Mouse (Mus musculus) E14TG2a.4 (cell line): ENCODE results near the gene Dennd2d.

Experiments used
- H3K27me3 ChIP-seq: 2 replicates; pipeline ENCODE4 v1.6.1; 2014; ENCODE audit warnings: low read length, control low read depth; ENCODE audit not compliant: insufficient read depth
- H3K36me3 ChIP-seq: 2 replicates; pipeline ENCODE4 v1.6.1; 2014; ENCODE audit warnings: low read length, control low read depth; ENCODE audit not compliant: insufficient read depth
- H3K4me1 ChIP-seq: replicated peaks from 2 replicates; pipeline ENCODE4 v1.6.1; 2014; ENCODE audit warnings: low read depth, low read length, control low read depth
- H3K4me3 ChIP-seq: replicated peaks from 2 replicates; pipeline ENCODE4 v1.5.1; 2014; ENCODE audit warnings: mild to moderate bottlenecking, low read length
- H3K9me3 ChIP-seq: 2 replicates; pipeline ENCODE4 v1.6.1; 2014; ENCODE audit warnings: low read length, control low read depth
- CTCF ChIP-seq: conservative IDR thresholded peaks from 2 replicates; pipeline ENCODE4 v1.5.1; 2014; ENCODE audit warnings: low read length
- NANOG ChIP-seq: IDR thresholded peaks from 2 replicates; pipeline ENCODE4 v1.6.1; 2014; ENCODE audit warnings: borderline replicate concordance, low read length, mixed read lengths
- POU5F1 ChIP-seq: IDR thresholded peaks from 2 replicates; pipeline ENCODE4 v1.6.1; 2014; ENCODE audit warnings: low read length, borderline replicate concordance

Dennd2d gene

DNA sequence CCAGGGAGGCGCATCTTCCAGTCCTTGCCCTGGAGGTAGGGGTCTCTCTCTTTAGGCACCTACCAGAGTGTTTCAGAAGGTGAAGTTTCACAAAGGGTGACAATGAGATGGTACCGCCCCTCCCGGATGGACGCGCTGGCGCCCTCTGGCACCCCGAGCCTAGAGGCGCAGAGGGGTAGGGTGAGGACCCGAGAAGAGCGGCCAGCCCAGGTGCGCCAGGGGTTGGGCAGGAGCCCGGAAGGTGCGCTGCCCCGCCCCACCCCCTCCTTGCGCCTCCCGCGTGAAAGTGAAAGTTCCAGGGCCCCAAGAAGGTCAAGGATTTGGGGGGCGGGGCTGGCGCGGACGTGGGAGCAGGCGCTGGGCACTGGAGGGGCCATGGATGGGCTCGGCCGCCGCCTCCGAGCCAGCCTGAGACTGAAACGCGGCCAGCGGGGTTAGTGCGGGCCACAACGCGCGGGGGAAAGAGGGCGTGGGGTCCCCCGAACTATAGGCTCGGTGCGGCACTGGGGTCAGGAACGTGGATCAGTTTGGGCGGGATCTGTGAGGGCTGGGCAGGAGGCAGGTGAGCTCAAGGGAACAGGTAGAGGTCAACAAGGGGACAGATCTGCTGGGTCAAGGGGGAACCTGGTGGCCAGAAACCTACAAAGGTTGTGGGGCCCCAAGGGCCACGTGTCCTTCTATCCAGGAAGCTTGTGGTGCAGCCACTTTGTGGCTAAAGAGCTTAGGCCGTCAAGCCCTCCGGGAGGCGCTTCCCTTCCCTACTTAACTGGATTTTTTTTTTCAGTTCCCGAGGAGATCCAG, at the start of gene Dennd2d:
Dennd2d (plus strand) TSS at position 125 of the 801 bp plus-strand sequence.
- Histone ChIP-seq H3K27me3 (peaks cover 56% of the 10 kb centered on the region), H3K4me1 (peaks cover 7% of the 10 kb centered on the region; the same call in 1 of the 2 replicates), H3K36me3 (no peaks in the 10 kb centered on the region), H3K4me3 (peak within 1 kb of the TSS; percentile 80), H3K9me3 (no peaks in the 10 kb centered on the region)
- no peak for TF ChIP-seq POU5F1
- no peak for TF ChIP-seq CTCF
- TF ChIP-seq NANOG, result no peak

DNA sequence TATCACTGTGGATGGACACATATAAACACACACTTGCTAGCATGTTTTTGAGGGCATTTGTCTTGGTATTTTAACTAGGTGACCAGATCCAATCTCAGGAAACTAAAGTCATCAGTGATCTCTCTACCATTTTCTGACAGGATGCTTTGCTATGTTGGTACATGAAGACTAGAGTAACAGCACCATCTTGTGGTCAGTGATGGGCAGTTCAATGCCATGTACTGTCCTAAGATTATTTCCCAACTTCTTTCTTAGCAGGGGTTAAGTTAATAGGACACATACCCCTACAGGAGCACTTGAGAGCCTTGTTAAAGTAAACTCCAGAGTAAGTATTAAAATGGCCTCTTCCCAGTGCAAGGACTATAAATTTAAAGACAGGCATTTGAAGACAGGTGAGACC, 33.6 kb upstream of the Dennd2d start:
- Histone ChIP-seq H3K27me3 (no peaks in the 10 kb centered on the region), H3K4me1 (no peaks in the 10 kb centered on the region), H3K36me3 (no peaks in the 10 kb centered on the region), H3K9me3 (no peaks in the 10 kb centered on the region), H3K4me3 (no peak overlapping the region)
- no peak for TF ChIP-seq NANOG
- peak; percentile 81 for TF ChIP-seq CTCF
- TF ChIP-seq POU5F1, result no peak

DNA sequence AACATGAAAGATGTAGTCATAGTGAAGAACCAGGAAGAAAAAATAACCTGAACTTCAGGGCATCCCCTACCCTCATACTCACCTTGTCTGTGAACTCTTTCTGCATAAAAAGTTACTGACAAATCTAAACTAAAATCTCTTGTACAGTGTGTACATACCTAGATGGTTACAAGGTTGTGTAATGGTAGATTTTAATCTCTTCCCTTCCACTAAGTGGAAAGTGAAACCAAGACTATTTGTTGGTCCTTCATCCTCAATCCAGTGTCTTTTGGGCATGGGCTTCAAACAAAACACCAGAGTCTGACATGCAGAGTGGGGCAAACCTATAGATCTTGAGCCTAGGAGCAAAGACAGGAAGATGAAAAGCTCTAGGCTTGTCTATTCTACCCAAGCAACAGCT, 33.2 kb upstream of the Dennd2d start:
- TF ChIP-seq POU5F1, result no peak
- no peak for TF ChIP-seq CTCF
- TF ChIP-seq NANOG, result no peak
- no peaks in the 10 kb centered on the region for H3K9me3 ChIP-seq
- H3K4me3 ChIP-seq, result no peak overlapping the region
- no peaks in the 10 kb centered on the region for H3K27me3 ChIP-seq
- no peaks in the 10 kb centered on the region for H3K4me1 ChIP-seq
- H3K36me3 ChIP-seq, result no peaks in the 10 kb centered on the region

DNA sequence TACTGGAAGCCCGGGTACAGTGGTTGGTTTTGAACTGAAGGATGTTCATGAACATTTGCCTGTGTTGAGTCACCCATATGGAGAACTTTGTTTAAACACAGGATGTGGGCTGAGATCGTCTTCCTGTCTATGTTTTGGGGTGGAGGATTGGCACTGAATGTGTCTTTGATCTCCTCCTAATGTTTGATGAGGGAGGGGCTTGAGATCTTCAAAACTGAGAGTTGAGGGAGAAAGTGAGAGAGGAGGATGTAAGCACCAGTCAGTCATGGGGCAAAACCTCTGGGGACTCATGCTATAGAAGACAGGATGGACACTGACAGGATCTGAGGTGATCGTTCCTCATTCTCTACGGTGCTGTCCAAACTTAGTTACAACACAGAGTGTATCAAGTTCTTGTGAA, 32.6 kb upstream of the Dennd2d start:
- Histone ChIP-seq H3K27me3 (no peaks in the 10 kb centered on the region), H3K4me1 (no peaks in the 10 kb centered on the region), H3K4me3 (no peak overlapping the region), H3K9me3 (no peaks in the 10 kb centered on the region), H3K36me3 (no peaks in the 10 kb centered on the region)
- TF ChIP-seq CTCF, result no peak

DNA sequence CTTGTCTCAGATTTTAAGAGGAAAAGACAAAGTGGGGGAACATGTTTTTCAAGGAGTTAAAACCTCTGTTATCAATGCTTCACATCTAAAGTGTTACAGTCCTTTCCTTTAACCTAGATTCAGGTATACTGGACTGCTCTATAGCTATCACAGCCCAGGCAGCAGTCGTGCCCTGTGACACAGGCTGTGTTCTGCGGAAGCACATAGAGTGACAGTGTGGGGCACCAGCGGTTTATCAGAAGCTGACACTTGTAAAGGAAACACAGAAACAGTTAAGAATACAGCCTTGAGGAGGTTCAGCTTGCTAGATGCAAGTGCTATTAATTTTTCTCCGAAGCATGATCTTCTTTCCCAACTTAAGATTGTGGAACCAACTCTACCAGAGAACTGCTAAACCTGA, 29.6 kb upstream of the Dennd2d start:
- Histone ChIP-seq H3K4me3 (no peak overlapping the region), H3K9me3 (no peaks in the 10 kb centered on the region), H3K36me3 (no peaks in the 10 kb centered on the region), H3K27me3 (no peaks in the 10 kb centered on the region), H3K4me1 (no peaks in the 10 kb centered on the region)
- TF ChIP-seq POU5F1 (no peak), NANOG (no peak), CTCF (no peak)

DNA sequence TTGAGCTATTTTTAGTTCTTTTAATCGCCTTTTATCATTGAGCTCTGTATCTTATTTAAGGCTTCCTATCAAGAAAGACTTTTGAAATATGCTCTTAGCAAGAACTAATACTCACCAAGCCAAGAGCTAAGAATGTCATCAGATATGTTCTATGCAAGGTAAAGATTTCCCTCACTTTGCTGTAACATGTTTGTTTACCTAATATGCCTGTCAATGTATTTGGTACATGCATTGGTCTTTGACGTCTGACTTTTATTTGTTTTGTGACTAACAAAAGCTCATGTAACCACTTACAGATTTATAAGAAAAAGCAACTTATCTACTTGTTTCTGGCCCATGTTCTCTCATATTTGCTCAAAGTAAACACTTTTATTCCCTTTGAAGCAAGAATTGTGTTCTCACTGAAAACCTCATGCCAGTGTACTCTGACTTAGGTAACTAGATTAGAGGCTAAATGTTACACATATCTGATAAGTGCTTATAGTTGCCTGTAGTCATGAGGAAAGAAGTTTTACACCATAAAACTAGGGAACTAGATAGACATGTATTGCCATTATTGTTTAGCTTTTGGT, 24.8 kb upstream of the Dennd2d start:
- H3K4me3 ChIP-seq, result no peak overlapping the region
- H3K36me3 ChIP-seq, result no peaks in the 10 kb centered on the region
- no peaks in the 10 kb centered on the region for H3K4me1 ChIP-seq
- TF ChIP-seq NANOG, result no peak
- TF ChIP-seq POU5F1, result no peak
- TF ChIP-seq CTCF, result no peak
- no peaks in the 10 kb centered on the region for H3K27me3 ChIP-seq
- no peaks in the 10 kb centered on the region for H3K9me3 ChIP-seq

DNA sequence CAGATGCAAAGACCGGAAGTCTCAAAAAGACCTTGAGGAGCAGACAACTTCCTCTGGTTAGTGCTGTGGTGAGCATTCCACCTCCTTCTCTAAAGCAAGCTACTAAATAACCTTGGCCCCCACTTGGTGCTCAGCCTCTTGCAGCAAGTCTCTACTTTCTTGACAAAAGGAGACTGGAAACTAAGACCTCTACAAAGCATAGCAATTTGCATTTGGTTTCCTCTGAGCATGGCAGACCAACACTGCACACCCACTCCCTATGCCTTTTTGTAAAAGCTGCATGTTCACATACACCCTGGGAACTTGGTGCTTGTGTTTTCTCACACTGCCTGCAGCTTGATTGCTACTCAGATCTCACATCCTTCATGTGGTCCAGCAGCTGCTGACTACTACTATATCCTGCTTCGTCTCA, 20.1 kb upstream of the Dennd2d start:
- Histone ChIP-seq H3K27me3 (no peaks in the 10 kb centered on the region), H3K9me3 (no peaks in the 10 kb centered on the region), H3K4me1 (no peaks in the 10 kb centered on the region), H3K36me3 (no peaks in the 10 kb centered on the region), H3K4me3 (no peak overlapping the region)
- no peak for TF ChIP-seq CTCF
- TF ChIP-seq POU5F1, result no peak
- TF ChIP-seq NANOG, result no peak

DNA sequence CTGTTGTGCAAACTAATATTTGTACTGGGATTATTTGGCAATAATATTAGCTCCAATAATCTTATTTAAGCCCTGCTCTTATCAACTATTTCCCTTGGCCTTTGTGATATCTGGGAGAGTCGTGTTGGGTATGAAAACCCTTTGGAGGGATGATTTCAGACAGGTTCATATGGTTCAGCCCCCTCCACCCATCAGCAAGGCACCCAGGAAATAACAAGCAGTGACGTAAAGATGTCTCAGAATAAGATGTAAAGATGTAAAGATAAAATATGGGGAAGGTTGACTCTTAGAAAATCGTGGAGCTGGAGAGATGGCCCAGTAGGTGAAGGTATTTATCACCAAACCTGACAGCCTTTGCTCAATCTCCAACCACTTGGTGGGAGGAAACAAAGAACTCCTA, 19.7 kb upstream of the Dennd2d start:
- TF ChIP-seq NANOG (no peak), POU5F1 (no peak), CTCF (no peak)
- no peaks in the 10 kb centered on the region for H3K9me3 ChIP-seq
- H3K4me3 ChIP-seq, result no peak overlapping the region
- H3K27me3 ChIP-seq, result no peaks in the 10 kb centered on the region
- H3K4me1 ChIP-seq, result no peaks in the 10 kb centered on the region
- H3K36me3 ChIP-seq, result no peaks in the 10 kb centered on the region
